Comparison of ENCODE assay signal across 17 mouse cellular contexts in the genomic region with DNA sequence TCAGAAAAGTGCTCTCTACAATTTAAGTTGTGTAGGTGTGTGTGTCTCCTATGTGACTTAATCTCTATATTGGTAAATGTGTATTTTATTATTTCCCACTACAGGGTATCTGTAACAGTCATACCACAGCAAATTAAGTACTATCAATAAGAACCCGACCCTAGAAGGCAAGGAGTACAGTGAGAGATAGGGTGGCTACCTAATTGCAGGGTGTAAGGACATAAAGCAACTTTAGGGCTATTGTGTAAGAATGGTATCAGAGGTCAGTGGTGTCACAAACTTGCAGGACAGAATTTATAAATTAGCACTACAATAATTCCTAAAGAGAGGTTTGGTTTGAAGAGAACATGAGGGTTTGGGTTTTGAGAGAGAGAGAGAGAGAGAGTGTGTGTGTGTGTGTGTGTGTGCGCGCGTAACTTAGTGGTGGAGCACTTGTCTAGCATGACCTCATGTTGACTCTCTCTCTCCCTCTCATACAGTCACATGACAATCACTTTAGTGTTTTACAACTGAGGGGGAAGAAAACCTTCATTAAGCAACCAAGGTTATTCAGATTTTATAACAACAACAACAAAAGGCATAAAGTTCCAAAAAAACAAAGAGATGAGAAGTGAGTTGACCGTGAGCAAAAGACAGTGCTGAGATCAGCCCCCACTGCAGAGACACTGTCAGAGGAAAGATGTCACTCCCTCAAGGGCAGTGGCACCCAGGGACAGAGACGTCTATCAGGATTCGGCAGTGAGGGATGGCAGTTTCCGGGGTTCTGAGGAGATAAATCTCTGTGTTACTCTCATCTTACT.
"Had no signal": no experiment of that assay in that cellular context is flagged by ENCODE, and none has a peak within 500 bp of the region (broad histone marks: within the 10 kb centered on the region; RNA-seq: fewer than 3 reads in every experiment).

No protein-coding gene starts in this region.

- H3K9me3 ChIP-seq: liver, embryonic 13.5 days; midbrain, embryonic 10.5 days; midbrain, embryonic 13.5 days; neural tube, embryonic 13.5 days had no signal

- H3K4me1 ChIP-seq: megakaryocyte, embryonic 14.5 days; midbrain, embryonic 10.5 days; midbrain, embryonic 13.5 days; neural tube, embryonic 13.5 days had no signal

- H3K4me3 ChIP-seq: left cerebral cortex, adult 2 months; liver, embryonic 13.5 days; megakaryocyte, embryonic 14.5 days; midbrain, embryonic 10.5 days; midbrain, embryonic 13.5 days; myocyte; neural tube, embryonic 13.5 days had no signal

- H3K27ac ChIP-seq: kidney, postnatal 0 days; left cerebral cortex, adult 2 months; liver, embryonic 13.5 days; midbrain, embryonic 10.5 days; midbrain, embryonic 13.5 days; neural tube, embryonic 13.5 days had no signal

- H3K9ac ChIP-seq: liver, embryonic 13.5 days; midbrain, embryonic 13.5 days; neural tube, embryonic 13.5 days had no signal

- DNase-seq: kidney, postnatal 25 days; layer of hippocampus, postnatal 36 days; liver, embryonic 13.5 days; lung, adult 2 months; lung, postnatal 36 days; retina, postnatal 1 day; right cerebral cortex, postnatal 25 days; thymus, adult 18-20 months; thymus, postnatal 36 days had no signal

- ATAC-seq: midbrain, embryonic 13.5 days; midbrain, embryonic 16.5 days had no signal

- H3K36me3 ChIP-seq: liver, embryonic 13.5 days; midbrain, embryonic 10.5 days; midbrain, embryonic 13.5 days; neural tube, embryonic 13.5 days had no signal

- H3K4me2 ChIP-seq: liver, embryonic 13.5 days; midbrain, embryonic 13.5 days; neural tube, embryonic 13.5 days had no signal

- H3K27me3 ChIP-seq: liver, embryonic 13.5 days; megakaryocyte, embryonic 14.5 days; midbrain, embryonic 13.5 days; neural tube, embryonic 13.5 days had no signal
